Mouse (Mus musculus) neural tube, embryonic 15.5 days (tissue): ENCODE data around the gene Ranbp3l. TPM values are rescaled to one million over a fixed set of nuclear protein-coding genes. Genes with fewer than 3 reads are reported as not detected.

Experiments used
- ATAC-seq: fragments of 200-750 bp; cut with Nextera tagmentation; 2 replicates; pipeline ENCODE4 v1.8.0; 2017; ENCODE audit warnings: mild to moderate bottlenecking, moderate TSS enrichment, moderate library complexity; ENCODE audit not compliant: low FRiP score
- H3K27ac ChIP-seq: fragments of 300-500 bp; sonication (generic); replicated peaks from 2 replicates; pipeline ENCODE4 v1.5.1; 2015; ENCODE audit warnings: mild to moderate bottlenecking, inconsistent platforms
- H3K27me3 ChIP-seq: fragments of 300-500 bp; sonication (generic); replicated peaks from 2 replicates; pipeline ENCODE4 v1.6.1; 2015; ENCODE audit warnings: inconsistent platforms
- H3K36me3 ChIP-seq: fragments of 300-500 bp; sonication (generic); 2 replicates; pipeline ENCODE4 v1.6.1; 2015; ENCODE audit warnings: inconsistent platforms
- H3K4me1 ChIP-seq: fragments of 300-500 bp; sonication (generic); 2 replicates; pipeline ENCODE4 v1.6.1; 2015; ENCODE audit warnings: inconsistent platforms
- H3K4me2 ChIP-seq: fragments of 300-500 bp; sonication (generic); 2 replicates; pipeline ENCODE4 v1.6.1; 2015; ENCODE audit warnings: inconsistent platforms, mild to moderate bottlenecking, moderate library complexity
- H3K4me3 ChIP-seq: fragments of 300-500 bp; sonication (generic); replicated peaks from 2 replicates; pipeline ENCODE4 v1.5.1; 2015; ENCODE audit warnings: mild to moderate bottlenecking, inconsistent platforms
- H3K9ac ChIP-seq: fragments of 300-500 bp; sonication (generic); replicated peaks from 2 replicates; pipeline ENCODE4 v1.6.1; 2015; ENCODE audit warnings: mild to moderate bottlenecking, inconsistent platforms
- H3K9me3 ChIP-seq: fragments of 300-500 bp; sonication (generic); replicated peaks from 2 replicates; pipeline ENCODE4 v1.6.1; 2016; ENCODE audit warnings: inconsistent platforms
- WGBS: fragments of 180-500 bp; shearing (Covaris S2); methylation state at CpG from one replicate; pipeline ENCODE4 v1.1.7; 2015; ENCODE audit warnings: mixed read lengths; 5-methylcytosine and 5-hydroxymethylcytosine counted together
- polyA plus RNA-seq: library from polyadenylated mRNA; unstranded; fragments of >200 nt; fragmentation: Nextera tagmentation; extraction: Ambion mirVana; gene quantifications from 2 replicates; pipeline ENCODE4 v1.2.1, GENCODE M21; 2015

Ranbp3l gene
- polyA plus RNA-seq, 1 experiment from 2014 or later, result 5.8 TPM

- Histone ChIP-seq H3K36me3 (peaks cover 38% of the 10 kb centered on the region), H3K27me3 (no peaks in the 10 kb centered on the region), H3K4me1 (no peaks in the 10 kb centered on the region), H3K27ac (no peak overlapping the region), H3K9me3 (no peaks in the 10 kb centered on the region), H3K9ac (no peak overlapping the region), H3K4me3 (no peak overlapping the region), H3K4me2 (no peak overlapping the region)
- 75% methylated on average over 13 of the region's 13 CpGs for WGBS
- ATAC-seq, result no peak
Observed at GRCm38 (mm10) chr15:9106303-9107074, 138.7 kb downstream of the Ranbp3l start.

- H3K27me3 ChIP-seq, result no peaks in the 10 kb centered on the region
- H3K9me3 ChIP-seq, result no peaks in the 10 kb centered on the region
- no peak overlapping the region for H3K9ac ChIP-seq
- ATAC-seq, result no peak
- H3K27ac ChIP-seq, result no peak overlapping the region
- peaks cover 50% of the 10 kb centered on the region for H3K36me3 ChIP-seq
- H3K4me1 ChIP-seq, result no peaks in the 10 kb centered on the region
- 83% methylated on average over 6 of the region's 6 CpGs for WGBS
- H3K4me2 ChIP-seq, result no peak overlapping the region
- H3K4me3 ChIP-seq, result no peak overlapping the region
Observed at GRCm38 (mm10) chr15:9110526-9111347, 143.0 kb downstream of the Ranbp3l start.

DNA sequence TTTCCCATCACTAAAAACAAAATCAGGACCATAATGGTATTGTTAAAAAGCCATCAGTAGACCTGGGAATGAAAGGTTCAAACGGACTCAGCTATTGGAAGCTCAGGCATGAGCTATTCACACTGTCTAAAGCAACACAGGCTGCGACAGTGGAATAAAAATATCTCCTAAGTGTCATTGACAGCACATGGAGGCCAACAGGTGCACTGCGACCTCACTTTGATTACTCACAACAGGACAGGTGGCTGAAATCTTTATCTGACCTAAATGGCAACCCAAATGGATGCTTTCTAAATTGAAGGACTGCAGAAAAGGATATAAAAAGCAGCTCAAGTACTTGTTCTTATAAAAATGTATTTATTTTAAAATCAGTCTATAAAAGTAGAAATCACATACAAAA is 143.9 kb downstream of the Ranbp3l start:
- no peak overlapping the region for H3K4me2 ChIP-seq
- 79% methylated on average over 3 of the region's 3 CpGs for WGBS
- H3K27ac ChIP-seq, result no peak overlapping the region
- no peaks in the 10 kb centered on the region for H3K27me3 ChIP-seq
- H3K4me3 ChIP-seq, result no peak overlapping the region
- no peaks in the 10 kb centered on the region for H3K9me3 ChIP-seq
- H3K36me3 ChIP-seq, result peaks cover 51% of the 10 kb centered on the region
- H3K9ac ChIP-seq, result no peak overlapping the region
- ATAC-seq, result no peak
- no peaks in the 10 kb centered on the region for H3K4me1 ChIP-seq

DNA sequence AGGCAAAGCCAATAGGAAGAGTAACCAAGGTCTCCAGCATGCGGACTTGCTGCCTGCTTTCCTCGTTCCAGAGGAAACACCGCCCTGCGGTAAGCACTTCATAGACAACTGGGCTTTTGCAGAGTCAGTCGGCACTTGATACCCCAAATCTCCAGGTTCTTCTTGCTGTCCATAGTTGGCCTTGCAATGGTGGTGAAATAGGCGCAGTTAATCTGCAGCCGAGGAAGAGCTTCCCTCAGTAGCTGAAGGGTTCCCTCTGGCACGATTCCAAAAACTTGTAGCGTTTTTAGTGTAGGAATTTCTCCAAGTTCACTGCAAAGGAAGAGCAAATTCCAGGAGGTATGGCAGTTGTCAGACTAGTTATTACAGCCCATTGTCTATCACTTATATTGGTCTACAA is 145.8 kb downstream of the Ranbp3l start:
- Histone ChIP-seq H3K27ac (no peak overlapping the region), H3K9ac (no peak overlapping the region), H3K4me1 (no peaks in the 10 kb centered on the region), H3K36me3 (peaks cover 56% of the 10 kb centered on the region), H3K9me3 (no peaks in the 10 kb centered on the region), H3K4me3 (no peak overlapping the region), H3K4me2 (no peak overlapping the region), H3K27me3 (no peaks in the 10 kb centered on the region)
- no peak for ATAC-seq
- WGBS, result 81% methylated on average over 9 of the region's 9 CpGs

DNA sequence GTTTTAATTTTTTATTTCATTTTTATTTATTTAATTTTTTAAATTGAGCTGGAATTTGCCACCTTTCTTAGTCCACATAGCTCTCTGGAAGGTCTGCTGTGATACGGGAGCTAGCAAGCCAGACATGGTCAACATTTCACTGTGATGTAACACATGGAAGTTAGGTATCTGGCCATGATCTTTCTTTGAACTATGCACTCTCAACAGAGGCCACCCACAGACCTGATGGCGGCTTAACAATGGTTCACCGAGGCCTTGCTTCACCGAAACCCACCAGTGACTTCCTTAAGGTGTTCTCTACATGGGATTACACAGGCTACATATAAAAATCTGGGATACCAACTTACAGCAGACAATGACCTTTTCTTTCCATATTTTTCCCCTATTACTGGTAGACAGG is 146.4 kb downstream of the Ranbp3l start:
- Histone ChIP-seq H3K4me1 (no peaks in the 10 kb centered on the region), H3K4me3 (no peak overlapping the region), H3K9me3 (no peaks in the 10 kb centered on the region), H3K4me2 (no peak overlapping the region), H3K9ac (no peak overlapping the region), H3K27me3 (no peaks in the 10 kb centered on the region), H3K27ac (no peak overlapping the region), H3K36me3 (peaks cover 62% of the 10 kb centered on the region)
- WGBS, result 89% methylated on average over 4 of the region's 4 CpGs
- ATAC-seq, result no peak

- Histone ChIP-seq H3K36me3 (peaks cover 63% of the 10 kb centered on the region), H3K9me3 (no peaks in the 10 kb centered on the region), H3K4me3 (no peak overlapping the region), H3K9ac (no peak overlapping the region), H3K27me3 (no peaks in the 10 kb centered on the region), H3K4me2 (no peak overlapping the region), H3K27ac (no peak overlapping the region), H3K4me1 (no peaks in the 10 kb centered on the region)
- no peak for ATAC-seq
- 86% methylated on average over 5 of the region's 5 CpGs for WGBS
Observed at GRCm38 (mm10) chr15:9114599-9114998, 146.8 kb downstream of the Ranbp3l start.

Other genes starting within 250 kb of the Ranbp3l start
- gene Nadk2, start 103.3 kb downstream of the Ranbp3l start, polyA plus RNA-seq, result 26.9 and 29.6 TPM in 2 replicates
- 3.4 and 4.6 TPM in 2 replicates for gene Lmbrd2, start 172.6 kb downstream of the Ranbp3l start, polyA plus RNA-seq
- 17.2 and 23.8 TPM in 2 replicates for gene Skp2, start 187.5 kb downstream of the Ranbp3l start, polyA plus RNA-seq